Mouse (Mus musculus) Patski (cell line): ENCODE data around the gene Tex14. TPM values are rescaled to one million over a fixed set of nuclear protein-coding genes. Genes with fewer than 3 reads are reported as not detected.

Experiments used
- ATAC-seq: fragments of 100-300 bp; one replicate; pipeline ENCODE4 v1.8.0; 2021
- CTCF ChIA-PET: fragments of 350-600 bp; sonication (Branson Sonifier 250); formaldehyde crosslinking; loops from one replicate; lab custom pipeline; 2022; ENCODE audit warnings: inconsistent platforms; lab: Charles Lee
- POLR2A ChIA-PET: fragments of 350-600 bp; sonication (Branson Sonifier 250); formaldehyde crosslinking; loops from one replicate; lab custom pipeline; 2022; ENCODE audit warnings: antibody characterized with exemption, inconsistent platforms; lab: Charles Lee
- DNase-seq: peaks from one replicate; pipeline ENCODE4 v3.0.0-alpha.2; 2011; ENCODE audit warnings: low read depth, low spot score
- H3K27me3 ChIP-seq: fragments of 371-371 bp; one replicate; pipeline ENCODE4 v1.5.1; 2021
- CTCF ChIP-seq: fragments of 100-300 bp; IDR thresholded peaks from one replicate; pipeline ENCODE4 v1.5.1; 2021
- in situ Hi-C: fragments of 300-500 bp; cut with MboI; formaldehyde crosslinking; loops from 3 replicates; pipeline ENCODE4 v1.11.1; 2018; ENCODE audit warnings: low pct_unique_long_range_greater_than_20kb, mixed read lengths
- polyA plus RNA-seq: library from polyadenylated mRNA; unstranded; gene quantifications from one replicate; pipeline ENCODE4 v1.2.3, GENCODE M21; 2021

Gene Tex14
- polyA plus RNA-seq = 0.24 TPM

DNA sequence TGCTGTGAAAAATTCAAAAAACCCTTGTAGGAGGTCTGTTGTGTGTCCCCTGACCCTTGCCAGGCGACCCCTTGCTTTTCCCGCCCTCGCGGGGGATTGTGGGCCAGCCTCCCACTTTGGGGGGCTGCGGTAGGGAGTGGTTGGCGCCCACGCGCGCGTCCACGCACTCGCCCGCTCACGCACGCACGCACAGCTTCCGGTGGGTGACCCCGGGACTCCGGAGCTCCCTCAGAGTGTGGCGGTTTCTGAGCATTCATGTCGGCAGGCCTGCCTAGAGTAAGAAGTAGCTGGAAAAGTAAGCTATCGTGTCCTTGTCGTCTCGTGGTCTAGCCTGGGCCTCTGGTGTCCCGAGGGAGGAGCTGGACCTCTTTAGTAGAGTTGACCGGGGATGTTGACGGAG lies at the start of gene Tex14, which contains the start of gene Rad51c:
Tex14 (plus strand) TSS at position 190 of the 400 bp plus-strand sequence.
Rad51c (minus strand) TSS at position 79 of the 400 bp plus-strand sequence.
- no peak for TF ChIP-seq CTCF
- CTCF ChIA-PET = no interaction called here
- in situ Hi-C loops = loop anchor here (5.0 kb wide), 1 partner anchor 193 kb away; no protein-coding TSS in a partner anchor
- ATAC-seq (no peak), DNase-seq (no peak)
- POLR2A ChIA-PET = interaction anchor here (0.6 kb wide), 7 partner anchors 17 to 638 kb away, joined by 3 to 4 read pairs (median 3); no protein-coding TSS in a partner anchor
- H3K27me3 ChIP-seq = no peaks in the 10 kb centered on the region

DNA sequence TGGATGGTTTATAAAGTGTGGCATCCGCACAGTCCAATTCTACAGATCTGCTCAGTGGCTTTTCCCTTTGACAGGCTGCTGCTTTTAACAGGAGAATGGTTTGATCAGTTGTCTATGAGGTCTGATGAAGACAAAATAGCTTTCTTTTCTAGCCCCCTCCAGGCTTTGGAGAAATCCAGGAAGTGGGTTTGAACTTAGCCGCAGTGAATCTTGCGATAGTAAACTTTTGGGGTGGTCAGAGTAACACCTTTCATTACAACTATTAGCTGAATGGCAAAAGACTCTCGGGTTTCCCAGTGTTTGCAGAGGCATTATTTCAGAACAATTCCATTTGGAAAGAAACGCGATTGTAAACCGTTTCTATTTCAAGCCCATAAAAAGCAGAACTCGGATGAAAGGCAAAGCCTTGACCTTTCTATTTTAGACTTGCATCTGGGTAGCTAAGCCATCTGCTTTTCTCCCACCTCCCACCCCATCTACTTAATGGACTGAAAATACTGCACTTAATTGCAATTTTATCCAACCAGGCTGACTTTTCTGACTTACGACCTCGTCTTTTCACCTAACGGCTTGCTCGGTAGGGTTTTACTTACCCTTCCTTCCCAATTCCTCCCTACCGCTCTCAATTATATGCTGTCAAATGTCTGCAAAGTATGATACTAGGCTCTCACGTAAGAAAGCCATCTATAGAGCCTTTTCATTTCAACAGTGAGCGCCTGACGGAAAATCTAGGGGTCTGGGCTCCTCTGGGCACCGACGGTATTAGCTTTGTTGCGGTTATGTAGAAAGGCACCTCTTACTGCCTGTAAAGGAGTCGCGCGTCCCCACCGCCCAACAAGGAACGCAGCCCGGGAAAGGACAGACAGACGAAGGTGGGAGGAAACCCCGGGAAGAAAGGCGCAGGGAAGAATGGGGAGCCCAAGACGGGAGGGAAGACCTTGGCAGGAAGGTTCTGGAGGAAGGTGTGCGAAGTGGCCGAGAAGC lies 47.3 kb upstream of the Tex14 start:
- ATAC-seq (no peak), DNase-seq (no peak)
- POLR2A ChIA-PET = interaction anchor here (0.7 kb wide), 1 partner anchor 85 kb away, joined by 3 read pairs; no protein-coding TSS in a partner anchor
- CTCF ChIA-PET = interaction anchor here (0.8 kb wide), 1 partner anchor 115 kb away, joined by 3 read pairs; no protein-coding TSS in a partner anchor
- peaks cover 77% of the 10 kb centered on the region for H3K27me3 ChIP-seq
- TF ChIP-seq CTCF = no peak
- in situ Hi-C loops = no loop called here

DNA sequence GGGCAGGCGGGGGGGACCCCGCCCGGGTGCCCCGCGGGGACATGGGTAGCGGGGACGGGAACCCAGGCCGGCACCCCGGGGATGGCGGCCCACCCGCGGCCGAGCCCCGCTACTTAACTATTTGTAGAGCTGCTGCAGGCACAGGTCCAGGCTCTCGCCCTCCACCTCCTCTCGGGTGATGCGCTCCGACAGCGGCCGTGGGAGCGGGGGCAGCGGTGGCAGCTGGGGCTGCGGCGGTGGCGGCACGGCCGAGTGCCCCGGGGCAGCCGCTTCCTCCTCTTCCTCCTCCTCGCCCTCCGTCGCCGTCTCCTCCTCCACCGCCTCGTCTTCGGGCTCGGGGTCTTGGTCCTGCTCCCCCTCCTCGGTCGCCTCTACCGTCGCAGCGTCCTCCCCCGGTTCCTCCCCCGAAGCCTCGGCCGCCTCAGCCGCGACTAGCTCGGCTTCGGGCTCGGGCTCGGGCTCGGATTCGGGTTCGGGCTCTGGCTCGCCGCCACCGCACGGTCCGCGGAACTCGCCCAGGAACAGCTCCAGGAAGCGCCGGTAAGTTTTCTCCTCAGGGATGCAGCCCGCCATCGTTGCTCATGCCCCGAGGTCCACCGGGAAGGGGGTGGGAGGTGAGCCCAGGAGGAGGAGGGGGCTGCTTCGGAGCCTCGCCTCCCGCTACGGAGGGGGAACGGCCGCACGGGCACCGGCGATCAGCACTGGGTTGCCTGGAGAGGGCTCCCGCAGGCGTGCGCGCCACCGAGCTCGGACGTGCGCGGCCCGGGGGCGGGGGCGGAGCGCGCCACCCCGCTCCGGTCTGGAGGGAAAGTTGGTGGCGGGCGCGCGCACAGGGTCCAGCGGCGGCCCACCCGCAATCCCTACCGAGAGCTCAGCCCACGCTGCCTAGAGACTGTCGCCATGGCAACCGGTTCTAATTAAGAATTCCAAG lies 46.3 kb upstream of the Tex14 start, which contains the start of gene Ppm1e:
Ppm1e (minus strand) TSS at position 693 of the 931 bp plus-strand sequence.
- H3K27me3 ChIP-seq = peaks cover 74% of the 10 kb centered on the region
- TF ChIP-seq CTCF = no peak
- ChIA-PET CTCF (interaction anchor here (0.8 to 1.7 kb wide), 2 partner anchors 10 to 116 kb away, joined by 3 to 4 read pairs; no protein-coding TSS in a partner anchor), POLR2A (interaction anchor here (0.7 kb wide), 1 partner anchor 84 kb away, joined by 3 read pairs; no protein-coding TSS in a partner anchor)
- DNase-seq (no peak), ATAC-seq (no peak)
- in situ Hi-C loops = no loop called here

DNA sequence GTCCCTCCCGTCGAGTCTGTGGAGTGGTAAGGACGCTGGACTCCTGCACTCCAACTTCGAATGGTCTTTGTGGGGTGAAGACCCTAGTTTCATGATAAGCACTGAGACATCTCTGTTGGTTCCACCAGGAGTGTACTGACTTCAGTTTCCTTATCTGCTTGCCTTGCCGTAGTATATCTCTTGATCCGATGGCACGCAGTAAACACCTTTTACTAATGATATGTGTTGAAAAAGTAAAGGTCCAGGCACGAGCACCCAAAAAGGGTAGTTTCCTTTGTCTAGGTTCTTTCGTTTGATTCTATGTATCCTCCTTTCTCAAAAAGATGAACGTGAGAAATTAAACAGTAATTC lies 45.6 kb upstream of the Tex14 start:
- TF ChIP-seq CTCF = no peak
- POLR2A ChIA-PET = interaction anchor here (0.7 kb wide), 1 partner anchor 40 kb away, joined by 3 read pairs; no protein-coding TSS in a partner anchor
- in situ Hi-C loops = no loop called here
- CTCF ChIA-PET = interaction anchor here (1.7 kb wide), 1 partner anchor 9 kb away, joined by 4 read pairs; no protein-coding TSS in a partner anchor
- no peak for DNase-seq
- no peak for ATAC-seq
- peaks cover 72% of the 10 kb centered on the region for H3K27me3 ChIP-seq

DNA sequence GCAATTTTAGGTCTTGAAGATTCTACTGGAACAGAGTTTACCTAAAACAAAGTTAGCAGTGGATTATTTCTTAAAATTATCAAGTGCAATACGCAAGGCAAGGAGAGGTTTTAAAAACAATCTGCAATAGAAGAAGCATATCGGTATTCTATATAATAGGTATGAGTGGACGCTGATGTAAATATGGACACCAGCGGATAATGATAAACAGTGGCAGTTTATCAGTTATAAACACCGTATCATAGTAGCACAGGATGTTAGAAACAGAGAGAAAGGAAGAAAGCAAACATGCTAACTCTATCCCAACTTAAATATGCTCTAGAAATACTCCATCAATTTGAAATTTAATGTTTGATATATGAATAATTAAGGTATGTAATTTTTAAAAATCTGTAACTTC lies 39.7 kb upstream of the Tex14 start:
- DNase-seq (no peak), ATAC-seq (no peak)
- TF ChIP-seq CTCF = no peak
- in situ Hi-C loops = no loop called here
- peaks cover 68% of the 10 kb centered on the region for H3K27me3 ChIP-seq
- ChIA-PET POLR2A (no interaction called here), CTCF (no interaction called here)

DNA sequence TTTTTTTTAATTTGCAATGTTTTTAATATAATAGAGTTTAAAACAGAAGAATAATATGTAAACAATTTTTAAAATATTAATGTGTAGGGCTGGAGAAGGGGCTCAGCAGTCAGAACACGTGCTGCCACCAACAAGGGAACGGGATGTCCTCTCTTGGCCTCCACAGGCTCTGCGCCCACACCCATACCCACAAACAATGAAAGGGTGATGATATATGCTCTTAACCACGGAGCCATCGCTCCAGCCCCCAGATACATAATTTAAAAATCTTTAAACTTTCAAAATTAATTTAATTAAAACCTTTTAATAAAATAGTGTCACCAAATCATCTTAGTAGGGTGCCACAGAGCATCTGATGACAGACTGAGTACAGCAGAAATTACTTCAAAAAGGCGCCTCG lies 37.8 kb upstream of the Tex14 start:
- ATAC-seq (no peak), DNase-seq (no peak)
- CTCF ChIA-PET = no interaction called here
- no peak for TF ChIP-seq CTCF
- in situ Hi-C loops = no loop called here
- peaks cover 63% of the 10 kb centered on the region for H3K27me3 ChIP-seq
- POLR2A ChIA-PET = no interaction called here

DNA sequence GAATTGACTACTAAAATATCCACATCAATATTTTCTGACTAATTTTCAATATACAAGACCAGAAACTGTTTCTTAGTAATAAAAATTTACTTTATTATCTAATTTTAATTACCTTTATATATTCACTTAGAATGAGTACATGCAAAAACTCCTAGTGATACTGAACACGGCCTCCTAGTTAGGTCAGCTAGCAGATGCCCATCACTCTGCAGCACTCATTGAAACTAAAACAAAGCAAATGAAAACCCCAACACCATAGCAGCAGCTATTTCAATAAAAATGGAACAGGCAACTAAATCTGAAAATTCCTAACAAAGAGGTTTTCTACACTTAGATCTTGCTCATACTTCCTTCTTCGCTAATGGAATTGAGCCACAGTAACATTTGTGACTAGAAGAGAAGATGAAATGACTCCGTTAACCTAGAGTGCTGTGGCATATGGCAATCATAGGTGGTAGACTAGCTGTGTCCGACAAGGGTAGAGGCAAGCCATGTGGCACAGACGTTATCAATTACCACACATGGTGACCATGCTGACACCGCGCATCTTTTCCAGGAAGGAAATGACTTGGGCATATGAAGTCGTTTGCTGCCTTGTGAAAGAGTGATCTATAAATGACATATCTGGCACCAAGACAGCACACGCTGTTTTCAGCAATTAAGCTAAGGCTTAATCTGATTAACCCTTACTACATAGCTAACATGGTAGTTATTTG lies 36.8 kb upstream of the Tex14 start:
- ATAC-seq = no peak
- ChIA-PET CTCF (interaction anchor here (1.5 kb wide), 1 partner anchor 9 kb away, joined by 4 read pairs; the partner anchor contains the start of gene Ppm1e), POLR2A (interaction anchor here (0.9 kb wide), 1 partner anchor 58 kb away, joined by 3 read pairs; no protein-coding TSS in a partner anchor)
- peaks cover 65% of the 10 kb centered on the region for H3K27me3 ChIP-seq
- DNase-seq = no peak
- TF ChIP-seq CTCF = no peak
- in situ Hi-C loops = no loop called here

DNA sequence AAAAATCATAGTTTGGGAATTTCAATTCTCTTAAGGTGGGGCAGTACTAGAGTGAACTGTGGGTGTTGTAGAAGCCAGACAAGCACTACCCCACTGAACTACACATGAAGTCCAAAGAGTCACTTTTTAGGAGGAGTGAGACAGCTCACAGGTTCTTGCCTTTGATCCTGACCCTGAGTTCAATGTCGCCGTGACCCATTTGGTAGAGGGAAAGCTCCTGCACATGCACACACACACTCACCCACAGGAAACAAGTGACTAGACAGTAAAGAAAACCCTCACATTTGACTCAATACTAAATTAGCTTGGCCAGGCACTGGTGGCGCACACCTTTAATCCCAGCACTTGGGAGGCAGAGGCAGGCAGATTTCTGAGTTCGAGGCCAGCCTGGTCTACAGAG lies 20.3 kb upstream of the Tex14 start:
- TF ChIP-seq CTCF = no peak
- in situ Hi-C loops = no loop called here

DNA sequence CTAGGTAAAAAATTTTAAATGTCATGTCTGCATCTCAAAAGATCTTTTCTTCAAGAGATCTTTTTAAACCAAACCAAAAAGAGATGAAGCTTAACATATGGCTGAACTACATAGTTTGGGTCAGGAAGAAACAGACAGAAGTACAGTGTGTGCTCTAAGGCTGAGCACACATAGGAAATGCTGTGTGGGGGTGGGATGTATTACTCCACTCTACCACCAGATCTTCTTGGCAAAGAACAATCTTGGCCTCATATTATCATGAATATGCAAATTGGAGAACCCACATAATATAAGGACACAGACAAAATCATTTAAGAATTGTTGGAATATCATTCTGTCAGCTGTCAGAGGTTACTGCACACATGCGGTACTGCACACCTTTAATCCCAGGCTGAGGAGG lies 19.2 kb upstream of the Tex14 start:
- ChIA-PET POLR2A (no interaction called here), CTCF (interaction anchor here (1.5 kb wide), 1 partner anchor 24 kb away, joined by 4 read pairs; no protein-coding TSS in a partner anchor)
- no peak for TF ChIP-seq CTCF
- DNase-seq = no peak
- H3K27me3 ChIP-seq = no peaks in the 10 kb centered on the region
- no peak for ATAC-seq
- in situ Hi-C loops = no loop called here

More for the DNA sequence above, 20.3 kb upstream of the Tex14 start:
- ATAC-seq (no peak), DNase-seq (no peak)
- H3K27me3 ChIP-seq = no peaks in the 10 kb centered on the region
- CTCF ChIA-PET = interaction anchor here (1.5 kb wide), 1 partner anchor 25 kb away, joined by 4 read pairs; no protein-coding TSS in a partner anchor
- POLR2A ChIA-PET = no interaction called here
